Mouse (Mus musculus): ENCODE measurements around the gene Col6a2.

DNA sequence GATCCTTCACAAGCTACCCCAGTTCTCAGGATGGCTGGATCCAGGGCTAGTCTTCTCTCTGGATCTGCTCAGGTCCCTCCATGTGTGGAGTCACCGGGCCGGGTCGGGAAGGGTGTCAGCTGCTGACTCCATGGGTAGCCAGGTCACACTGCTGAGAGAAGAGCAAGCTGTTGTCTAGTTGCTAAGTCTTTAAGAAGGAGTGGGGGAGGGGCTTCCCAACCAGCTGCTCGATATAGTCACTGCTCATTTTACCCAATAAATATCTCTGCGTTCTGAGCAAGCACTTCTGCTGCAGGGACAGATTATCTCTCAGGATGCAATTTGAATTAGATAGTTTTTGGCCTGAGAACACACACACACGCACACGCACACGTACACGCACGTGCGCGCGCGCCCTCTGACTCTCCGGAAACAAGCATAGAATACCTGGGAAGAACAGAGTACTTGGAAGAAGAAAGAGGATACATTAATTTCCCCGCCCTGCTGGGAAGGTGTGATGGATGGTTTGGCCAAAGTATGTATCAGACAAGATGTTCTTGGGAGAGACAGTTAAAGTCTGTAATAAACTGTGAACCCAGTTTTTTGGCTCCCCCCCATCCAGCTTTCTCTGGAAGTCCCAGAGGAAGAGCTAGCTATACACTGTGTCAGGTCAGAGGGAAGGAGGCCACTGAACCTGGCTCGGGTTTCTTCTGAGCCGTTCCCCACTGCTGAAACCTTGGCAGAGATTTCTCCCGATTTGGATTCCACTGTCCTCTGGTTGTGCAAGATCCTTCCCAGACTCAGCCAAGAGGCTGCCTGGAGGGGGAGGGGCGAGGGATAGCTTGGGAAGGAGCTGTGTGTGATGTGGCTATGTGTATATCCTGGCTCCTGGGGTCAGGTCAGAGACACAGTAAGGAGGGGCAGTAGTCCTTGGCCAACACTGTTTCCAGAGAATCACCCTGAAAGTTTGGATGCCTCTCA lies 41.0 kb upstream of the Col6a2 start:
- no peak for TF ChIP-seq POLR2A (IDR thresholded peaks at IDR 0.05; ENCODE audit: extremely low read depth, insufficient read depth, low read length)
- no peak for TF ChIP-seq CTCF (IDR thresholded peaks at IDR 0.05; ENCODE audit: extremely low read depth, insufficient read depth, low read length)

Data from cortical plate, adult 2 months (tissue).